Mouse (Mus musculus) erythroblast, adult 5-6 weeks (primary cell): ENCODE measurements at regions not wholly inside any gene's neighbourhood (a gene's known extent, or its start where the extent isn't known, plus 50 kb on each side); places are given as distances from the start of the nearest gene placed in this dataset.

Experiments used
- ATAC-seq: replicated peaks from 2 replicates; pipeline ENCODE4 v1.8.0; 2016; ENCODE audit warnings: moderate number of reproducible peaks, mild to moderate bottlenecking, moderate TSS enrichment, inconsistent platforms; ENCODE audit not compliant: poor library complexity, low FRiP score, severe bottlenecking

- ATAC-seq: no peak
These were observed 266.9 kb downstream of the Kcnrg start for GRCm38 (mm10) chr14:61874206-61874605.

GRCm38 (mm10) chr14:61879416-61879815 is 272.2 kb downstream of the Kcnrg start:
- no peak for ATAC-seq

GRCm38 (mm10) chr14:61880514-61881259 is 273.4 kb downstream of the Kcnrg start:
- ATAC-seq: no peak

GRCm38 (mm10) chr14:61885241-61886015 is 278.2 kb downstream of the Kcnrg start:
- no peak for ATAC-seq

GRCm38 (mm10) chr14:61889626-61890025 is 282.4 kb downstream of the Kcnrg start:
- ATAC-seq: no peak

GRCm38 (mm10) chr14:61893786-61894185 is 286.5 kb downstream of the Kcnrg start:
- ATAC-seq: no peak

GRCm38 (mm10) chr14:61896879-61897278 is 289.6 kb downstream of the Kcnrg start:
- ATAC-seq: no peak

- ATAC-seq: no peak
These were observed 291.4 kb downstream of the Kcnrg start for GRCm38 (mm10) chr14:61898664-61899063.

- ATAC-seq: no peak
These were observed 297.3 kb downstream of the Kcnrg start for GRCm38 (mm10) chr14:61904426-61905124.

GRCm38 (mm10) chr14:61918113-61918512 is 310.9 kb downstream of the Kcnrg start:
- ATAC-seq: no peak

GRCm38 (mm10) chr14:61931811-61932210 is 324.6 kb downstream of the Kcnrg start:
- no peak for ATAC-seq

GRCm38 (mm10) chr14:61941682-61942081 is 334.4 kb downstream of the Kcnrg start:
- ATAC-seq: no peak

GRCm38 (mm10) chr14:61945659-61946058 is 338.4 kb downstream of the Kcnrg start:
- no peak for ATAC-seq

GRCm38 (mm10) chr14:61949446-61949845 is 342.2 kb downstream of the Kcnrg start:
- ATAC-seq: no peak

GRCm38 (mm10) chr14:61950004-61950403 is 342.4 kb upstream of the Rnaseh2b start:
- no peak for ATAC-seq

- no peak for ATAC-seq
These were observed 339.4 kb upstream of the Rnaseh2b start for GRCm38 (mm10) chr14:61953029-61953428.

- no peak for ATAC-seq
These were observed 337.0 kb upstream of the Rnaseh2b start for GRCm38 (mm10) chr14:61955416-61955815.

- ATAC-seq: no peak
These were observed 332.0 kb upstream of the Rnaseh2b start for GRCm38 (mm10) chr14:61960243-61960957.

- no peak for ATAC-seq
These were observed 323.9 kb upstream of the Rnaseh2b start for GRCm38 (mm10) chr14:61968467-61968866.

GRCm38 (mm10) chr14:61968957-61969535 is 323.3 kb upstream of the Rnaseh2b start:
- no peak for ATAC-seq
